Mouse (Mus musculus) lung, adult 2 months (tissue): ENCODE measurements around the gene Krt80. TPM values are rescaled to one million over a fixed set of nuclear protein-coding genes. Genes with fewer than 3 reads are reported as not detected.

Experiments used
- DNase-seq: peaks from one replicate; pipeline ENCODE4 v3.0.0; 2022
- H3K4me1 ChIP-seq: fragments of 200-500 bp; 2 replicates; pipeline ENCODE4 v1.6.1; 2011; ENCODE audit warnings: low read length; ENCODE audit not compliant: control insufficient read depth, insufficient read depth
- H3K4me3 ChIP-seq: fragments of 200-500 bp; replicated peaks from 2 replicates; pipeline ENCODE3; 2011; ENCODE audit warnings: low read depth, mild to moderate bottlenecking, control low read depth, low read length; ENCODE audit errors: extremely low read depth
- CTCF ChIP-seq: fragments of 200-500 bp; IDR thresholded peaks from 2 replicates; pipeline ENCODE4 v1.5.1; 2011; ENCODE audit warnings: mild to moderate bottlenecking, low read length, control low read depth; ENCODE audit not compliant: insufficient read depth
- POLR2A ChIP-seq: fragments of 200-500 bp; IDR thresholded peaks from 2 replicates; pipeline ENCODE4 v1.6.1; 2011; ENCODE audit warnings: low read depth, mild to moderate bottlenecking, control low read depth, low read length, borderline replicate concordance; ENCODE audit errors: extremely low read depth
- WGBS: fragments of 180-500 bp; shearing (Covaris S2); methylation state at CpG from one replicate; pipeline ENCODE4 v1.1.7; 2018; 5-methylcytosine and 5-hydroxymethylcytosine counted together
- polyA plus RNA-seq: library from polyadenylated mRNA; depleted of rRNA; stranded (reverse); fragments of >200 nt; gene quantifications from 2 replicates; pipeline ENCODE4 v1.2.3, GENCODE M21; 2012

Krt80 gene
- polyA plus RNA-seq, 1 experiment: 155 TPM

DNA sequence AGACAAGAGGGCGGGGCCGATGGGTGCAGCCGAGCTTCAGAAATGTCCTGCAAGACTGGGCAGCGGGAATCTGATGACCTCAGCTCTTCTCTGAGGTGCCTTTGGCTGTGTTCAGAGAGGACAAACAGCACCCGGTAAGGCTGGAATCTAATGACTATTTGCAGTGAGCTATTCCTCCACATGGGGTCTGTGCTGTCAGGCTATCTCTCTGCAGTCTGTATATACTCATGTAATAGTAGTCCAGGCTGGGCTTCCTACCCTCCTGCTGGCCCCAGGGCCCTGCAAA lies 6.8 kb upstream of the Krt80 start:
- Histone ChIP-seq H3K4me1 (peaks cover 36% of the 10 kb centered on the region), H3K4me3 (no peak overlapping the region)
- TF ChIP-seq CTCF (no peak), POLR2A (no peak)
- DNase-seq: no peak
- 47% methylated on average over 5 of the region's 5 CpGs for WGBS

DNA sequence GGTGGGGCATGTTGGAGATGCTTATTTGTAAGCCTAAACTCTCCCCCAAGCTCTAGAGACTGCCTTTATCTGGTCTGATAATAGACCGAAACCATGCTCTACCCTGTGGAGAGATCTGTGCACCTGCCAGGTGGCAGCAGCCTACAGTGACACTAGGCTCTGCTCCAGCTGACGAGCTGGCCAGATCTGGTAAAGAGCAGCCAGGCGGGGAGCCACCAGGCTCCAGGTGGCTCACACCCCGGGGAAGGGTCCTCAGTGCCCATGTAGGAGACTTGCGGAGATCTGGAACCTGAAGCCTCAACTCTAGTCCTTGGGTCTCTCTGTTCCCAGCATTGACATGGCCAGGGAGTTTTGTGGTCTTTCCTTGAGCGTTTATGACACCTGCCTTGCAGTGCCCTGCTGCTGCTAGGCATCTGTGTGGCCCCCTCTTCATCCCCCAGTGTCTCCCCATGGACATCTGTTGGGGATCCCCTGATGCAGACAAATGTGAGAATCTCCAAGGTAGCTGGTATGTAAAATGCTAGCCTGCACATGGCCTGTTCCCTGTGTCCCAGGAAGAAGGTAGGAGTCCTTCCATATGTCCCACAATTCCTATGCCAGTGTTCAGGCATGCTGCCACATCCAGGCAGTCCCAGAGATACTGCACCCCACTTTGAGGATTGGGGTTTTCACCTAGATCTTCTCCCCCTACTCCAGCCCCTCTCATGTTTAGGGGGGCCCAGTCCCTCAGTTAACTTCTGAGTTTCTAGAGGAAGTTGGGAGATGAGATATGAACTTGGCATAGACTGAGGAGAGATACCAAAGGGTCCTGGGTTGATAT lies 6.2 kb upstream of the Krt80 start:
- TF ChIP-seq CTCF: no peak
- TF ChIP-seq POLR2A: no peak
- H3K4me3 ChIP-seq: no peak overlapping the region
- DNase-seq: no peak
- H3K4me1 ChIP-seq: peaks cover 35% of the 10 kb centered on the region
- 84% methylated on average over 6 of the region's 6 CpGs for WGBS

DNA sequence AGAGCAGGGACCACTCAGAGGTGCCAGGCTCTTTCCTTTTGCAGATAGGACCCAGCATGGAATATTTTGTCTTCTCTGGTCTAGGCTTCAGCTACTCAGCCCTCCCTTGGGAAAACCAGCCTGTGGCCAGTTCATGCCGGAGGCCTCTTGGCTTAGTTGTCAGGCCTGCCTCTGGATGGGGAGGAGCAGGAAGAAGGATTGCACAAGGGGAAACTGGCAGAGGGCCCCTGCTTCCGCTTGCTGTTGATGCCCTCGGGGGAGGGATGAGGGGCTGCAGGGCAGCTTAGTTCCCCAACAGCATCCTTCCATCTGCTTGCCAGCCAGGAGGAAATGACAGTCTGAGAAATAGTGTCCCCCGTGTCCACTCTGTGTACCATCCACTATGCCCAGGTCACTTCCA lies 4.9 kb upstream of the Krt80 start:
- WGBS: 10% methylated on average over 4 of the region's 4 CpGs
- H3K4me1 ChIP-seq: peaks cover 38% of the 10 kb centered on the region
- TF ChIP-seq CTCF (no peak), POLR2A (peak; percentile 46; the same call in 1 of the 2 replicates)
- H3K4me3 ChIP-seq: no peak overlapping the region
- DNase-seq: peak; percentile 73

DNA sequence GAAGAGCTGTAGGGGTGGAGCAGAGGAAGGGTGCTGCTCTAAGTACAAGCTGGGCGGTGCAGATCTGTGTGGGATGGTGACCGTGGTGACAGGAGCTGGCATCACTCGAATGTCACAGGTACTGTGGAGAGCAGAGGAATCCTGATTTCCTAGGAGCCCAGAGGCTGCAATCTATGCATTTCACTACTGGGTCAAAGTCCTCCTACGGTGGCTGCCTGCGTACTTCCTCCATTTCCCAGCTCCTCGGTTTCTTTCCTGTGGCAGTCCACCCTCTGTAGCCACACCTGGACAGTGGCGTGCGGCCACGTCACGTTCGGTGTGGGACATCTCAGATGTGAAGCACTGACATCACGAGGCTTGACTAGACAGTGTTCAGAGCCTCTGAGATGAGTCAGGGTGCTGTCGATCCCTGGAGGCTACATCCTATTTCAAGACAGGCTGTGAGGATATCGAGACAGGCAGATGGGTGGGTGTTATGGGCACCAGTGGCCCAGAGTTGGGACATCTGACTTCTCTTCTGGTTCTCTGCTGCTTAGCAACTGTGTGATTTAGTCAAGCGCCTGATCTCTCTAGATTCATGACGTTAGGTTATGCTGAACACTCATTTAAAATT lies 3.4 kb upstream of the Krt80 start:
- Histone ChIP-seq H3K4me3 (no peak overlapping the region), H3K4me1 (peaks cover 49% of the 10 kb centered on the region)
- WGBS: 76% methylated on average over 16 of the region's 16 CpGs

DNA sequence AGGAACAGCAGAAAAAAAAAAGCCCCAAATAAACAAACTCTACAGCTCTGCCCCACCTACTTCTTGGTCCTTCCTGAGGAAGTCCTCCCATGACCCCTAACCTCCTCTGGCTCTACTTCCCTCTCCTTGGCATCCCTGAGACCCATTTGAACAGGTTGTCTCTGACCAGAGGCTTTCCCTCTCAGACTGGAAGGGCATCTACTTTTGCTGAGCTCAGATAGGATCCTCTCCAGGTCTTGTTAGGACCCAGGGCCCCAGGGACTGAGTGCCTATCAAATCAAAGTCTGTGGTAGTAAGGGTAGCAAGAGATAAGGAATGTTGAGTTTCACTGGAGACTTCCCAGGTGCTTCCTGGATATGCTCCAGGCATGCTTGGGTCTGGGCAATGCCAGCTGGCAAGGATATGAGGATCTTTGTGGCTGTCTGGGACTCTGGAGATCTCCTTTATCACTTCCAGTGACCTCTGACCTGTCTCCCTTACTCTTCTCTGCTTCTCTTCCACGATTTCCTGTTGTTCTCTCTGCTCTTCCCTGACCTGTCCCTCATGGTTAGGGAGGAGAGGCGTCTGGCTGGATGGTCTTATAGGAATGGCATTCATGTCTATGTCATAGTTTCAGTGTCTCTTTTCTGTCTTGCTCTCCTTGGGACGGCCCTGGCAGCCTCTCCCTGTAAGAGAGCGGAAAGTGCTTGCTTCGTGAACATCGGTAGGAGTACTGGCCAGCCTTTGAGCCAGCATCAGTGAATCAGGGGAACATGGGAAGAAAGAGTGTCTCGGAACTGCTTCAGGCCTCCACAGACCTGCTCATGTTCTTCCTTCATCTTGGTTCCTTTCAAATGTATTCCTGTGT lies 2.4 kb upstream of the Krt80 start:
- TF ChIP-seq CTCF (no peak), POLR2A (no peak)
- WGBS: 54% methylated on average over 7 of the region's 7 CpGs
- Histone ChIP-seq H3K4me1 (peaks cover 53% of the 10 kb centered on the region), H3K4me3 (no peak overlapping the region)
- DNase-seq: no peak

More for the DNA sequence above, 3.4 kb upstream of the Krt80 start:
- no peak for DNase-seq
- TF ChIP-seq CTCF (no peak), POLR2A (no peak)

DNA sequence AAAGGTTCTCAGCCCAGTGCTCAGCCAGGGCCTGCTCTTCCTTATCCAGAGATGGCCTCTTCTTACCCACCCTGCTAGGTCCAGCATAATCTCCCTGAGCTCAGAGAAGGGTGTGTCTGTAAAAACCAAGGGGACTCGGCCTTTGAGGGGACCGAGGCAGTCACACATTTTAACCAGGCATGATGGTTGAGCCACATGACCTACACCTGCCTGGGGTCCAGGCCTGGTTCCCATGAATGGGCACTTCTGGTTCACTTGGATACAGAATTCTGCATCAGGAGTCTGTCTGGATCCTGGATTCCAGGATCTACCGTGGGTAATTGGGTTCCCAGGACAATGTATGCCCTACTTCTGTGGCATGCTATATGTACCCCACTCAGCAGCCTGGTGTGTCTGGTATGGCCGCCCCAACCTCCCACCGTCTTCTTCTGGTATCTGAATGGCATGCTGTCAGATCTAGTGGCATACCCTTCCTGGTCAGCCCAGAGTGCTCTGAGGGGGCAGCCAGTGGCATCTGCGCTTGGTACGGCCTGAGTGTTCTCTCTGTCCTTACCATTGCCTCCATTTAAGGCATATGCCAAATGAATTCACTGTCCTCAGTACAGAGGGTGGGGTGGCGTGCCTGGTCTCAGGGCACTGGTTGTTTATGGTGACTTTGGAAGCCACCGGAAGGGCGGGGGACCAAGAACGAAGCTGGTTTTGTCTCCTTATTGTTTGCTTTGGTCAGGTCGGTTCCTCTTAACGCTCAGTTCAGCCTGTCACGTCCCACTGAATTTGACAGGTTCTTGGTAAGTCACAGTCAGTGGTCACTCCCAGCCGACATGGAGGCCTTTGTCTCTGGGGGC lies 1.4 kb upstream of the Krt80 start:
- Histone ChIP-seq H3K4me1 (peaks cover 53% of the 10 kb centered on the region), H3K4me3 (no peak overlapping the region)
- 57% methylated on average over 15 of the region's 15 CpGs for WGBS
- TF ChIP-seq CTCF (no peak), POLR2A (peak; percentile 29; the same call in 1 of the 2 replicates)
- no peak for DNase-seq

DNA sequence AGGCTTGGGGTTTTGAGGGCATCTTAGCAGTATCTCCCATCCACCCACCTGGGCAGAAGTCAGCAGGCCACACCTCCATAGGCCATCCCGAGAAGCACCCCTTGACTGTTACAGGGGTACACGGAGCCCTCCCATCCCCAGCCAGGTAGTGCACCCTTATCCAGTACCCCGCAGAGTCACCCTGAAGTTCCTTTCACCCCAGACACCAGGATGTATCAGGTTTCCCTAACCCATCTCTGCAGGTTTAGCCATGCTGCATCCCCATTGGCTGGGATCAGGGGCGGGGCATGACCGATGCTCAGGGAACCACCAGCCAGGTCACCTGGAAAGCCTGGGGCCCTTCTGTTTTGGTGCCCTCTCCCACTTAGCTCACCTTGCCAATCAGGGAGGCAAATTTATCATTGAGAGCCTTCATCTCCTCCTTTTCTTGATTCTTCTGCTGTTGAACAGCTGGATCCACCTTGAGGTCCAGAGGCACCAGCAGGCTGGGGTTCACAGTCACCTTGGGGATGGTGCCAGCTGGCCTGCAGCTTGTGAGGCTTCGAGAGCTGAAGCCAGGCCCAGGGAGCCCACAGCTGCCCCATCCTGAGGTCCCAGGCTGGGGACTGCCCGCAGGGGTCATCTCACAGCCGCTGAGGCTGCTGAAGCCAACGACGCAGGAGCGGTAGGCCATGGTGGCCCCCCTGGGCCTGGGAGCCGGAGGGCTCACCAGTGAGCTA lies 421 bp downstream of the Krt80 start:
- Histone ChIP-seq H3K4me3 (no peak overlapping the region), H3K4me1 (peaks cover 52% of the 10 kb centered on the region)
- no peak for TF ChIP-seq CTCF
- no peak for DNase-seq
- WGBS: 49% methylated on average over 12 of the region's 12 CpGs

DNA sequence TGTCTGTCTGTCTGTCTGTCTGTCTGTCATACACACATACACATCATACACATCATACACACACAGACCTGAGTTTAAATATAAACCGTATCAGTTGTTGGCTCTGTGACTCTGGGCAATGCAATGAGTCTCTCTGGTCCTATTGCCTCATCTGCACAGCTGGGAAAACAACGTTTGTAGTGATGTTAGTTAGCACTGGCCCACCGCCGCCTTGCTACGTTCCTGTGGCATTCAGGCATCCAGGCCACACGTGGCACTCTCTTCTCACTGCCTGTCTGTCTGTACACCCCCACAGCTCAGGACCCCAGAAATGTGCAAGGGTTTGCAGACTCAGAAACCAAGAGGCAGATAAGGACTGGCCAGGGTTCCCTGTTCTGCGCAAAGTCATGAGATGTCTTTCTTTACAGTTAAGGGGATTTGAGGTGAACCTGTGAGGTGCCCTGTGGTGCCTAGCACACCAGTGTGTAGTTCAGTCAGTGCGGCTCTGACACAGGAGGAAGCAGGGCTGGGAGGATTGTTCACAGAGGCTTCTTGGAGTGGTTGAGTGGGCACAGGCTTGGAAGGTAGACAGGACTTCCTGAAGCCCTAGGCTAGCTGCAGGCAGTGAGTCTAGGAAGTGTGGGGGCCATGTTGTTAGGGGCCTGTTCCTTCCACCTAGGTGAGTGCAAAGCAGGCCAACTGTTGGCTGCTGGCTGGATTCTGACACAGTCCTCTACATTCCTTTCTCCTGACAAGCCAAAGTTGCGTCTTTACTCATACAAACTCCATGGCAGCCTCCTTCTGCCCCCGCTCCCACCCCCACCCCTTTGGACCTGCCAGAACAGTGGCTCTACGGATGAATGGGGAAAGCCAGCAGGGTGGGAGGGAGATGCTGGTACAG lies 1.2 kb downstream of the Krt80 start:
- DNase-seq: no peak
- H3K4me1 ChIP-seq: peaks cover 47% of the 10 kb centered on the region
- no peak for TF ChIP-seq POLR2A
- no peak overlapping the region for H3K4me3 ChIP-seq
- 52% methylated on average over 11 of the region's 11 CpGs for WGBS
